Mouse (Mus musculus): ENCODE measurements around the gene Sucla2. TPM values are rescaled to one million over a fixed set of nuclear protein-coding genes. Genes with fewer than 3 reads are reported as not detected.
A peak's percentile ranks its signal among the peaks of the same experiment; 100 is the strongest.

Sucla2 gene
- polyA plus RNA-seq, 1 experiment from 2014 or later = 127 TPM

- no peak overlapping the region for H3K4me2 ChIP-seq (ENCODE audit: low read length)
- no peaks in the 10 kb centered on the region for H3K36me3 ChIP-seq (ENCODE audit: control insufficient read depth, insufficient read depth, low read length)
- H3K4me3 ChIP-seq (replicated peaks; ENCODE audit: low read depth, low read length) = no peak overlapping the region
- no peak overlapping the region for H3K27ac ChIP-seq (replicated peaks; ENCODE audit: low read depth, low read length)
- DNase-seq = no peak
- no peaks in the 10 kb centered on the region for H3K9me3 ChIP-seq (ENCODE audit: control insufficient read depth, low read length)
- no peaks in the 10 kb centered on the region for H3K27me3 ChIP-seq (ENCODE audit: control insufficient read depth, insufficient read depth, low read length)
- no peaks in the 10 kb centered on the region for H3K4me1 ChIP-seq (ENCODE audit: control insufficient read depth, insufficient read depth, low read length)
- no peak for ATAC-seq (ENCODE audit: low FRiP score, low TSS enrichment)
- WGBS = 59% methylated on average over 6 of the region's 6 CpGs
- no peak overlapping the region for H3K9ac ChIP-seq (replicated peaks; ENCODE audit: low read length)
These were observed 18.7 kb downstream of the Sucla2 start for GRCm38 (mm10) chr14:73543781-73544180.

GRCm38 (mm10) chr14:73547034-73547433 lies 21.9 kb downstream of the Sucla2 start:
- H3K9ac ChIP-seq (replicated peaks; ENCODE audit: low read length) = no peak overlapping the region
- H3K4me2 ChIP-seq (ENCODE audit: low read length) = no peak overlapping the region
- no peak for ATAC-seq (ENCODE audit: low FRiP score, low TSS enrichment)
- no peaks in the 10 kb centered on the region for H3K4me1 ChIP-seq (ENCODE audit: control insufficient read depth, insufficient read depth, low read length)
- H3K27me3 ChIP-seq (ENCODE audit: control insufficient read depth, insufficient read depth, low read length) = no peaks in the 10 kb centered on the region
- H3K36me3 ChIP-seq (ENCODE audit: control insufficient read depth, insufficient read depth, low read length) = no peaks in the 10 kb centered on the region
- H3K27ac ChIP-seq (replicated peaks; ENCODE audit: low read depth, low read length) = no peak overlapping the region
- 72% methylated on average over 4 of the region's 4 CpGs for WGBS
- H3K9me3 ChIP-seq (ENCODE audit: control insufficient read depth, low read length) = no peaks in the 10 kb centered on the region
- no peak overlapping the region for H3K4me3 ChIP-seq (replicated peaks; ENCODE audit: low read depth, low read length)
- no peak for DNase-seq

GRCm38 (mm10) chr14:73548051-73548450 lies 22.9 kb downstream of the Sucla2 start, which contains the start of gene Nudt15:
Nudt15 (minus strand) TSS chr14:73548242.
- no peaks in the 10 kb centered on the region for H3K9me3 ChIP-seq (ENCODE audit: control insufficient read depth, low read length)
- H3K4me2 ChIP-seq (ENCODE audit: low read length) = no peak within 1 kb of the TSS
- WGBS = 91% methylated on average over 3 of the region's 3 CpGs

GRCm38 (mm10) chr14:73550291-73550690 lies 25.2 kb downstream of the Sucla2 start:
- 55% methylated on average over 3 of the region's 3 CpGs for WGBS
- Histone ChIP-seq H3K4me2 (ENCODE audit: low read length) (no peak overlapping the region), H3K4me3 (replicated peaks; ENCODE audit: low read depth, low read length) (no peak overlapping the region), H3K9me3 (ENCODE audit: control insufficient read depth, low read length) (no peaks in the 10 kb centered on the region), H3K4me1 (ENCODE audit: control insufficient read depth, insufficient read depth, low read length) (peaks cover 12% of the 10 kb centered on the region), H3K27ac (replicated peaks; ENCODE audit: low read depth, low read length) (no peak overlapping the region), H3K36me3 (ENCODE audit: control insufficient read depth, insufficient read depth, low read length) (no peaks in the 10 kb centered on the region), H3K27me3 (ENCODE audit: control insufficient read depth, insufficient read depth, low read length) (no peaks in the 10 kb centered on the region), H3K9ac (replicated peaks; ENCODE audit: low read length) (no peak overlapping the region)
- ATAC-seq (ENCODE audit: low FRiP score, low TSS enrichment) (no peak), DNase-seq (no peak)

More at GRCm38 (mm10) chr14:73548051-73548450, 22.9 kb downstream of the Sucla2 start, which contains the start of gene Nudt15:
- Histone ChIP-seq H3K4me1 (ENCODE audit: control insufficient read depth, insufficient read depth, low read length) (no peaks in the 10 kb centered on the region; the same call in 1 of the 2 replicates), H3K27me3 (ENCODE audit: control insufficient read depth, insufficient read depth, low read length) (no peaks in the 10 kb centered on the region), H3K36me3 (ENCODE audit: control insufficient read depth, insufficient read depth, low read length) (no peaks in the 10 kb centered on the region), H3K27ac (replicated peaks; ENCODE audit: low read depth, low read length) (no peak within 1 kb of the TSS), H3K9ac (replicated peaks; ENCODE audit: low read length) (no peak within 1 kb of the TSS), H3K4me3 (replicated peaks; ENCODE audit: low read depth, low read length) (no peak within 1 kb of the TSS)
- ATAC-seq (ENCODE audit: low FRiP score, low TSS enrichment) (no peak), DNase-seq (no peak)

GRCm38 (mm10) chr14:73550732-73551131 lies 25.6 kb downstream of the Sucla2 start:
- no peak overlapping the region for H3K4me2 ChIP-seq (ENCODE audit: low read length)
- WGBS = 37% methylated on average over 8 of the region's 8 CpGs
- no peak overlapping the region for H3K4me3 ChIP-seq (replicated peaks; ENCODE audit: low read depth, low read length)
- ATAC-seq (ENCODE audit: low FRiP score, low TSS enrichment) (no peak), DNase-seq (peak; percentile 18)
- H3K4me1 ChIP-seq (ENCODE audit: control insufficient read depth, insufficient read depth, low read length) = peaks cover 12% of the 10 kb centered on the region
- no peaks in the 10 kb centered on the region for H3K36me3 ChIP-seq (ENCODE audit: control insufficient read depth, insufficient read depth, low read length)
- no peaks in the 10 kb centered on the region for H3K9me3 ChIP-seq (ENCODE audit: control insufficient read depth, low read length)
- no peak overlapping the region; the same call in 1 of the 2 replicates for H3K27ac ChIP-seq (replicated peaks; ENCODE audit: low read depth, low read length)
- no peak overlapping the region for H3K9ac ChIP-seq (replicated peaks; ENCODE audit: low read length)
- no peaks in the 10 kb centered on the region for H3K27me3 ChIP-seq (ENCODE audit: control insufficient read depth, insufficient read depth, low read length)

GRCm38 (mm10) chr14:73551164-73551563 lies 26.0 kb downstream of the Sucla2 start:
- DNase-seq = no peak
- Histone ChIP-seq H3K4me1 (ENCODE audit: control insufficient read depth, insufficient read depth, low read length) (peaks cover 12% of the 10 kb centered on the region), H3K9ac (replicated peaks; ENCODE audit: low read length) (no peak overlapping the region), H3K36me3 (ENCODE audit: control insufficient read depth, insufficient read depth, low read length) (0 out of 2 replicates have a peak, but pooled peaks cover under 1% of the 10 kb centered on the region), H3K27me3 (ENCODE audit: control insufficient read depth, insufficient read depth, low read length) (no peaks in the 10 kb centered on the region), H3K4me3 (replicated peaks; ENCODE audit: low read depth, low read length) (no peak overlapping the region), H3K9me3 (ENCODE audit: control insufficient read depth, low read length) (no peaks in the 10 kb centered on the region), H3K4me2 (ENCODE audit: low read length) (no peak overlapping the region), H3K27ac (replicated peaks; ENCODE audit: low read depth, low read length) (no peak overlapping the region)
- WGBS = 82% methylated on average over 6 of the region's 6 CpGs
- ATAC-seq (ENCODE audit: low FRiP score, low TSS enrichment) = no peak

- peaks cover 12% of the 10 kb centered on the region for H3K4me1 ChIP-seq (ENCODE audit: control insufficient read depth, insufficient read depth, low read length)
- 3% methylated on average over 61 of the region's 61 CpGs for WGBS
- ATAC-seq (ENCODE audit: low FRiP score, low TSS enrichment) (peak; percentile 94), DNase-seq (peak; percentile 98)
- no peaks in the 10 kb centered on the region for H3K9me3 ChIP-seq (ENCODE audit: control insufficient read depth, low read length)
- H3K9ac ChIP-seq (replicated peaks; ENCODE audit: low read length) = peak overlapping the region; percentile 97
- H3K4me3 ChIP-seq (replicated peaks; ENCODE audit: low read depth, low read length) = peak overlapping the region; percentile 98
- peak overlapping the region; percentile 84 for H3K27ac ChIP-seq (replicated peaks; ENCODE audit: low read depth, low read length)
- no peaks in the 10 kb centered on the region for H3K27me3 ChIP-seq (ENCODE audit: control insufficient read depth, insufficient read depth, low read length)
- peak overlapping the region; percentile 71 for H3K4me2 ChIP-seq (ENCODE audit: low read length)
- H3K36me3 ChIP-seq (ENCODE audit: control insufficient read depth, insufficient read depth, low read length) = 0 out of 2 replicates have a peak, but pooled peaks cover 2% of the 10 kb centered on the region
These were observed 27.4 kb downstream of the Sucla2 start for GRCm38 (mm10) chr14:73552341-73553121.

GRCm38 (mm10) chr14:73553122-73553696 lies 28.1 kb downstream of the Sucla2 start:
- no peaks in the 10 kb centered on the region for H3K9me3 ChIP-seq (ENCODE audit: control insufficient read depth, low read length)
- H3K4me3 ChIP-seq (replicated peaks; ENCODE audit: low read depth, low read length) = peak overlapping the region; percentile 98
- ATAC-seq (ENCODE audit: low FRiP score, low TSS enrichment) (no peak), DNase-seq (no peak)
- H3K9ac ChIP-seq (replicated peaks; ENCODE audit: low read length) = peak overlapping the region; percentile 97
- H3K27ac ChIP-seq (replicated peaks; ENCODE audit: low read depth, low read length) = peak overlapping the region; percentile 84
- 0 out of 2 replicates have a peak, but pooled peaks cover 2% of the 10 kb centered on the region for H3K36me3 ChIP-seq (ENCODE audit: control insufficient read depth, insufficient read depth, low read length)
- H3K4me2 ChIP-seq (ENCODE audit: low read length) = peak overlapping the region; percentile 71
- 1% methylated on average over 10 of the region's 10 CpGs for WGBS
- peaks cover 12% of the 10 kb centered on the region for H3K4me1 ChIP-seq (ENCODE audit: control insufficient read depth, insufficient read depth, low read length)
- H3K27me3 ChIP-seq (ENCODE audit: control insufficient read depth, insufficient read depth, low read length) = no peaks in the 10 kb centered on the region

Measured in midbrain, embryonic 14.5 days (tissue).